ENCODE assay signal across 19 mouse cellular contexts in genomic region chr11:35469940-35470339, GRCm38 (mm10).
A peak's percentile ranks its signal among the peaks of the same experiment; 100 is the strongest.
DNase-seq lines count a peak whose midpoint lies in the region; ATAC-seq lines count a peak whose summit lies in the region.
"Had no signal": no experiment of that assay in that cellular context is flagged by ENCODE, and none has a peak within 500 bp of the region (broad histone marks: within the 10 kb centered on the region; RNA-seq: fewer than 3 reads in every experiment).

No protein-coding gene starts in this region.

- no peaks in the 10 kb centered on the region for H3K36me3 ChIP-seq in liver, embryonic 16.5 days (ENCODE audit: control insufficient read depth, insufficient read depth)
- H3K36me3 ChIP-seq: embryonic facial prominence, embryonic 15.5 days; forebrain, embryonic 10.5 days; hindbrain, embryonic 13.5 days; limb, embryonic 15.5 days; midbrain, embryonic 15.5 days had no signal

- H3K4me3 ChIP-seq in liver, embryonic 16.5 days (ENCODE audit: low read depth, low read length): no peak overlapping the region
- H3K4me3 ChIP-seq: embryonic facial prominence, embryonic 15.5 days; forebrain, embryonic 10.5 days; hindbrain, embryonic 13.5 days; limb, embryonic 15.5 days; megakaryocyte, embryonic 14.5 days; midbrain, embryonic 15.5 days had no signal

- DNase-seq in kidney, adult 18-20 months: peak; percentile 17
- no peak for DNase-seq in kidney, postnatal 10 days
- DNase-seq in hindlimb bud, embryonic 11.5 days (ENCODE audit: extremely low spot score, low read depth, low spot score): peak; percentile 76
- DNase-seq in kidney, postnatal 25 days: peak; percentile 5 to 34
- no peak for DNase-seq in cerebellum, postnatal 25 days
- no peak for DNase-seq in urinary bladder, postnatal 25 days (ENCODE audit: low spot score)
- DNase-seq: adrenal gland, postnatal 14 days; B cell, adult 2 months; cerebellum, adult 11-12 months; gastrocnemius, postnatal 25 days; lung, postnatal 10 days; thymus, postnatal 36 days had no signal

- no peaks in the 10 kb centered on the region for H3K4me1 ChIP-seq in liver, embryonic 16.5 days (ENCODE audit: control insufficient read depth, low read depth, low read length)
- H3K4me1 ChIP-seq: megakaryocyte, embryonic 14.5 days; midbrain, embryonic 15.5 days had no signal

- no peak overlapping the region for H3K9ac ChIP-seq in liver, embryonic 16.5 days (ENCODE audit: low read depth, low read length)
- H3K9ac ChIP-seq: embryonic facial prominence, embryonic 15.5 days; hindbrain, embryonic 13.5 days; limb, embryonic 15.5 days; midbrain, embryonic 15.5 days had no signal

- no peak overlapping the region for H3K4me2 ChIP-seq in liver, embryonic 16.5 days (ENCODE audit: low read depth, low read length)
- H3K4me2 ChIP-seq: embryonic facial prominence, embryonic 15.5 days; hindbrain, embryonic 13.5 days; limb, embryonic 15.5 days; midbrain, embryonic 15.5 days had no signal

- H3K9me3 ChIP-seq in liver, embryonic 16.5 days (replicated peaks; ENCODE audit: control insufficient read depth, low read length): no peaks in the 10 kb centered on the region
- H3K9me3 ChIP-seq: embryonic facial prominence, embryonic 15.5 days; forebrain, embryonic 10.5 days; hindbrain, embryonic 13.5 days; limb, embryonic 15.5 days; megakaryocyte, embryonic 14.5 days; midbrain, embryonic 15.5 days had no signal

- H3K27me3 ChIP-seq in liver, embryonic 16.5 days (ENCODE audit: control insufficient read depth, insufficient read depth, low read depth, low read length): no peaks in the 10 kb centered on the region
- H3K27me3 ChIP-seq: embryonic facial prominence, embryonic 15.5 days; limb, embryonic 15.5 days; megakaryocyte, embryonic 14.5 days had no signal

- ATAC-seq in liver, embryonic 16.5 days (ENCODE audit: low read depth): peak; percentile 9; the same call in 1 of the 2 replicates
- ATAC-seq: midbrain, embryonic 15.5 days had no signal

- no peak overlapping the region for H3K27ac ChIP-seq in liver, embryonic 16.5 days (ENCODE audit: low read length)
- H3K27ac ChIP-seq: embryonic facial prominence, embryonic 15.5 days; forebrain, embryonic 10.5 days; hindbrain, embryonic 13.5 days; limb, embryonic 15.5 days; midbrain, embryonic 15.5 days had no signal

- 50% methylated on average over 4 of the region's 4 CpGs for WGBS in liver, embryonic 16.5 days (ENCODE audit: insufficient replicate concordance)

Comparison
In these comparisons a context has a peak if more than half of its experiments do, and no peak if none do; other contexts are left out.
1. DNase-seq: peak in kidney, adult 18-20 months (single experiment), hindlimb bud, embryonic 11.5 days (single experiment) and kidney, postnatal 25 days (2 of 2); none in kidney, postnatal 10 days (single experiment), cerebellum, postnatal 25 days (0 of 2) and urinary bladder, postnatal 25 days (single experiment).